Mouse (Mus musculus) liver, embryonic 14.5 days (tissue): ENCODE measurements at regions not wholly inside any gene's neighbourhood (a gene's known extent, or its start where the extent isn't known, plus 50 kb on each side); places are given as distances from the start of the nearest gene placed in this dataset.
"Not testable (repeated sequence)": the region's sequence is repeated elsewhere in the genome, so short reads cannot be mapped to it uniquely, and the experiment has no call there.

Source experiments
- ATAC-seq: fragments of 200-750 bp; cut with Nextera tagmentation; 2 replicates; pipeline ENCODE4 v1.8.0; 2017; ENCODE audit warnings: moderate number of reproducible peaks, mild to moderate bottlenecking, moderate library complexity; ENCODE audit not compliant: insufficient read depth
- DNase-seq, 3 experiments: peaks; one replicate each; pipeline ENCODE4 v3.0.0-alpha.2; 2012 to 2013; ENCODE audit warnings: low read depth in 3 of 3, low spot score in 3 of 3
- H3K27ac ChIP-seq: fragments of 300-500 bp; sonication (generic); 2 replicates; pipeline ENCODE4 v1.5.1; 2014; ENCODE audit warnings: moderate library complexity, mild to moderate bottlenecking, control low read depth, inconsistent platforms
- H3K27me3 ChIP-seq: fragments of 300-500 bp; sonication (generic); 2 replicates; pipeline ENCODE4 v1.6.1; 2014; ENCODE audit warnings: mild to moderate bottlenecking, low read length, moderate library complexity; ENCODE audit not compliant: control insufficient read depth, insufficient read depth
- H3K36me3 ChIP-seq: fragments of 300-500 bp; sonication (generic); replicated peaks from 2 replicates; pipeline ENCODE4 v1.6.1; 2014; ENCODE audit warnings: low read depth; ENCODE audit not compliant: control insufficient read depth, insufficient read depth
- H3K4me1 ChIP-seq, 2 experiments: fragments of 200-500 bp in 1 of 2; fragments of 300-500 bp in 1 of 2; sonication (generic) in 1 of 2; replicated peaks; 2 replicates each; pipeline ENCODE4 v1.6.1; 2012 to 2014; ENCODE audit warnings: antibody characterized with exemption in 1 of 2, inconsistent platforms in 1 of 2, low read length in 1 of 2; ENCODE audit not compliant: control insufficient read depth in 2 of 2, insufficient read depth in 2 of 2
- H3K4me2 ChIP-seq: fragments of 300-500 bp; sonication (generic); 2 replicates; pipeline ENCODE4 v1.6.1; 2014; ENCODE audit warnings: low read depth, mild to moderate bottlenecking, control low read depth, moderate library complexity
- H3K4me3 ChIP-seq, 2 experiments: fragments of 200-500 bp in 1 of 2; fragments of 300-500 bp in 1 of 2; sonication (generic) in 1 of 2; 2 replicates each; pipeline ENCODE4 v1.5.1; 2012 to 2014; ENCODE audit warnings: low read depth in 2 of 2, low read length in 2 of 2, mild to moderate bottlenecking in 2 of 2, control low read depth in 1 of 2, inconsistent platforms in 1 of 2, moderate library complexity in 1 of 2; ENCODE audit not compliant: insufficient read depth in 1 of 2
- H3K9ac ChIP-seq: fragments of 300-500 bp; sonication (generic); replicated peaks from 2 replicates; pipeline ENCODE4 v1.6.1; 2014; ENCODE audit warnings: mild to moderate bottlenecking, control low read depth, moderate library complexity
- H3K9me3 ChIP-seq: fragments of 300-500 bp; sonication (generic); 2 replicates; pipeline ENCODE4 v1.6.1; 2016; ENCODE audit warnings: low read length, mixed read lengths; ENCODE audit not compliant: control insufficient read depth
- CTCF ChIP-seq: IDR thresholded peaks from 2 replicates; pipeline ENCODE4 v1.5.1; 2016; ENCODE audit warnings: antibody characterized with exemption, low read depth, control low read depth
- EP300 ChIP-seq: IDR thresholded peaks from 2 replicates; pipeline ENCODE4 v1.6.1; 2016; ENCODE audit warnings: antibody characterized with exemption, low read depth
- WGBS: fragments of 180-500 bp; shearing (Covaris S2); extraction: QIAGEN DNeasy Blood & Tissue Kit; methylation state at CpG from one replicate; pipeline ENCODE4 v1.1.7; 2014; ENCODE audit not compliant: insufficient replicate concordance; 5-methylcytosine and 5-hydroxymethylcytosine counted together

DNA sequence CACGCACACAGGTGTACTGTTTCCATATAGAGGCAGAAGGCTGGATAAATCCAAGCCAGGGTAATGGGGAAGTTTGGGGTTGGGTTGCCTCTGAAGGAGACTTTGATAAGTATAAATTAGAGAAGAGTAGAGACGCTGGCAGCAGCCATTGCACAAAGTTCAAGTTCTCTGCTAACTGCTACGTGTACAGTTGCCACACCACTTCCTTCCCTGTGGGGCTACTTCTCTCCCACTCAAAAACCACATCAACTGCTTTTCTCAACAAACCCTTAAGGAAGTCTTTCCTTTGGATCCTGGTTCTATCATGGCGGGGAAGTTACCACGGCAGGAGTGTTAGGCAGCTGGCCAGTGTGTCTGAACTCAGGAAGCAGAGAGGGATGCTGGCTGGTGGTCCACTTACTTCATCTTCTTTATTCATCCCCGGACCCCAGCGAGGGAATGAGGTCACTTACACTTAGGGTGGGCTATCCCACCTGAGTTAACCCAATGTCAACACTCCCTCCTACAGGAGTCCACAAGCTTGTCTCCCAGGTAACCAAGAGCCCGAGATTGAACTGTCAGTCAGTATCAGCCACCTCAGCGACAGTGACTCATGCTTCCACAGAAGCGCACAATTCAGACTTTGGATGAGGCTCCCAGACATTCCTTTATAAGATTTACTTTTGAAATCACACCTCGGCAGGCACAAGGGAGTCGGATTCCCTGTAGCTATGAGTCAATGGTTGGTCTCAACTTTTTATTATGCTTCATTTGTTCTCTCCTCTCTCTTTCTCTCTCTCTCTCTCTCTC lies 84.3 kb downstream of the Rassf10 start:
- WGBS = 31% methylated on average over 12 of the region's 12 CpGs

DNA sequence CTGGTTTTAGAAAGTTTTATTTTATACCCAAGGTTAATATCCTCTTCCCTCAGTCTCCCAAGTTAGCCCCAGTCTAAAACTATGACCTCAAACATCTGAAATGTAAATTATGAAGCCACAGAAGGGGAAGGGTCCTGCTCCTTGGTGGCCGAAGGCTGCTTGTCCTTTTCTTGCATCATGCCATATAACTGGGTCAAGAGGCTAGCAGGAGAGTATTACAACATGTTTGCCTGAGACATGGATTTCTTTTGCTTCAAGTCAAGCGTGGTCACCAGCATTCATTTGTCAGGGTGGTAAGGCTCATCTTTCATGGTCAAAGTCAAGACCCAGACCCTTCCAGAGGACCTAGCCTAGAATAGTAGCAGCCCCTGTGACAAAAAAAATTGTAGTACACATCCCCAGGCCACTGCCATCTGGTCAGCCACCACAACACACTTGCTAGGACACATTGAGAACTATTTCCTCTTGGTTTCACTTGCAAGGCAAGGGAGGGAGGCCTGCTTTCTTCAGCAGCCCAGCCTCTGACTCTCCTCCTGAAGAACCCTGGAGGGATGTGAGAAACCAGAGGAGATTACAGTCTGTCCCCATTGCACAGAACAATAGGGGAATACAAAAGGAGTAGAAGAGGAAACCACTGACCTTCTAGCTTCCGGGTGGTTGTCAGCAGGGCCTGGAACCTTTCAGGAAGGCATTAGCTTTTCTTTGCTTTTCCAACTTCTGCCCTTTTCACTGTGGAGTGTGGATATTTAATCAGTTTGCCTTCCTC lies 85.3 kb downstream of the Rassf10 start:
- Histone ChIP-seq H3K36me3 (no peaks in the 10 kb centered on the region), H3K9me3 (no peaks in the 10 kb centered on the region), H3K27me3 (no peaks in the 10 kb centered on the region), H3K27ac (no peak overlapping the region), H3K4me3 (no peak overlapping the region), H3K4me1 (no peaks in the 10 kb centered on the region), H3K4me2 (no peak overlapping the region), H3K9ac (no peak overlapping the region)
- no peak for TF ChIP-seq EP300
- no peak for TF ChIP-seq CTCF
- no peak for DNase-seq
- no peak for ATAC-seq
- WGBS = 29% methylated on average over 3 of the region's 3 CpGs

More for the DNA sequence above, 84.3 kb downstream of the Rassf10 start:
- Histone ChIP-seq H3K27me3 (no peaks in the 10 kb centered on the region), H3K36me3 (no peaks in the 10 kb centered on the region), H3K4me1 (no peaks in the 10 kb centered on the region), H3K27ac (no peak overlapping the region), H3K4me3 (no peak overlapping the region), H3K4me2 (no peak overlapping the region), H3K9me3 (no peaks in the 10 kb centered on the region), H3K9ac (no peak overlapping the region)
- DNase-seq (no peak), ATAC-seq (no peak)
- TF ChIP-seq CTCF (no peak), EP300 (no peak)

- 47% methylated on average over 7 of the region's 8 CpGs for WGBS
- not testable (repeated sequence) for H3K9ac ChIP-seq, H3K4me1 ChIP-seq, H3K4me3 ChIP-seq, DNase-seq, H3K27me3 ChIP-seq, H3K27ac ChIP-seq, ATAC-seq, H3K36me3 ChIP-seq, H3K9me3 ChIP-seq, H3K4me2 ChIP-seq
These were observed 91.9 kb downstream of the Rassf10 start for GRCm38 (mm10) chr7:113045613-113046159.

- ATAC-seq (no peak), DNase-seq (no peak)
- Histone ChIP-seq H3K4me3 (no peak overlapping the region), H3K4me1 (peaks cover 0 to 3% of the 10 kb centered on the region in 2 experiments; a peak in 1 of 4 replicates), H3K27me3 (no peaks in the 10 kb centered on the region), H3K9me3 (no peaks in the 10 kb centered on the region), H3K36me3 (no peaks in the 10 kb centered on the region), H3K4me2 (no peak overlapping the region), H3K27ac (no peak overlapping the region), H3K9ac (no peak overlapping the region)
- 59% methylated on average over 4 of the region's 4 CpGs for WGBS
- TF ChIP-seq CTCF = no peak
- no peak for TF ChIP-seq EP300
These were observed 92.6 kb downstream of the Rassf10 start for GRCm38 (mm10) chr7:113046406-113046805.

DNA sequence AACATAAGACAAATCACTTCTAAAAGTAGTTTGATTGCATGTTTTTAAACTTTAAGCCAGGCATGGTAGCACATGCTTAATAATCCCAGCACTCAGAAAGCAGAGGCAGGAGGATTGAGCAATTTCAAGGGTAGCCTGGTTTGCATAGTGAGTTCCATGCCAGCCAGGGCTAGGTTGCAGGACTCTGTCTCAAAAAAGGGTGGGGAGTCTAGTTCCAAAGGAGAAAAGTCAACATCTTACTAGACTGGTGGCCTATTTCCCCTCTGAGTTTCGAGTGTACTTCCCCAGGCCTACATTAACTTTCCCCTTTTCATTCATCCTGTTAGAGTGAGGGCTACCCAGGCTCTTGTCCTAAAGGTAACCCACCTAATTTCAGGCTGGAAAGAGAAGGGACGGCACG lies 93.8 kb downstream of the Rassf10 start:
- H3K27ac ChIP-seq = no peak overlapping the region
- no peaks in the 10 kb centered on the region for H3K9me3 ChIP-seq
- H3K4me3 ChIP-seq = no peak overlapping the region
- H3K9ac ChIP-seq = no peak overlapping the region
- 71% methylated on average over 3 of the region's 3 CpGs for WGBS
- H3K4me2 ChIP-seq = no peak overlapping the region
- H3K27me3 ChIP-seq = no peaks in the 10 kb centered on the region
- H3K4me1 ChIP-seq = peaks cover 0 to 3% of the 10 kb centered on the region in 2 experiments; a peak in 1 of 4 replicates
- no peak for ATAC-seq
- no peaks in the 10 kb centered on the region for H3K36me3 ChIP-seq
- DNase-seq = no peak
- TF ChIP-seq CTCF (no peak), EP300 (no peak)
